Mouse (Mus musculus): ENCODE data around the gene Ak3.

GRCm38 (mm10) chr19:28989515-28989914 is 58.2 kb downstream of the Ak3 start:
- TF ChIP-seq CTCF (conservative IDR thresholded peaks at IDR 0.05; ENCODE audit: insufficient read depth, insufficient read length, low read depth, low read length), result no peak
- no peak for TF ChIP-seq POLR2A (IDR thresholded peaks at IDR 0.05; ENCODE audit: low read depth, low read length)

Data from kidney, adult 2 months (tissue).